Mouse (Mus musculus) liver, embryonic 11.5 days (tissue): Measurements from ENCODE around the gene Tnfrsf21. TPM values are rescaled to one million over a fixed set of nuclear protein-coding genes. Genes with fewer than 3 reads are reported as not detected.

Source experiments
- ATAC-seq: fragments of 200-750 bp; cut with Nextera tagmentation; replicated peaks from 2 replicates; pipeline ENCODE4 v1.8.0; 2017; ENCODE audit warnings: moderate number of reproducible peaks, mild to moderate bottlenecking, moderate TSS enrichment, moderate library complexity; ENCODE audit not compliant: low FRiP score
- DNase-seq: peaks from one replicate; pipeline ENCODE4 v3.0.0-alpha.2; 2017; ENCODE audit warnings: low spot score
- H3K27ac ChIP-seq: fragments of 300-500 bp; sonication (generic); 2 replicates; pipeline ENCODE4 v1.5.1; 2014; ENCODE audit warnings: mild to moderate bottlenecking, low read depth, low read length, control low read depth
- H3K27me3 ChIP-seq: fragments of 300-500 bp; sonication (generic); replicated peaks from 2 replicates; pipeline ENCODE4 v1.6.1; 2014; ENCODE audit warnings: low read length, mixed read lengths; ENCODE audit not compliant: control insufficient read depth, insufficient read depth
- H3K36me3 ChIP-seq: fragments of 300-500 bp; sonication (generic); 2 replicates; pipeline ENCODE4 v1.6.1; 2014; ENCODE audit warnings: mild to moderate bottlenecking, low read length, moderate library complexity, mixed read lengths; ENCODE audit not compliant: control insufficient read depth, insufficient read depth
- H3K4me1 ChIP-seq: fragments of 300-500 bp; sonication (generic); replicated peaks from 2 replicates; pipeline ENCODE4 v1.6.1; 2014; ENCODE audit warnings: low read length, mixed read lengths; ENCODE audit not compliant: control insufficient read depth, insufficient read depth
- H3K4me2 ChIP-seq: fragments of 300-500 bp; sonication (generic); 2 replicates; pipeline ENCODE4 v1.6.1; 2014; ENCODE audit warnings: mild to moderate bottlenecking, control low read depth, moderate library complexity
- H3K4me3 ChIP-seq: fragments of 300-500 bp; sonication (generic); 2 replicates; pipeline ENCODE4 v1.5.1; 2014; ENCODE audit warnings: low read depth, low read length, control low read depth
- H3K9ac ChIP-seq: fragments of 300-500 bp; sonication (generic); 2 replicates; pipeline ENCODE4 v1.6.1; 2014; ENCODE audit warnings: low read depth, low read length, control low read depth
- H3K9me3 ChIP-seq: fragments of 300-500 bp; sonication (generic); 2 replicates; pipeline ENCODE4 v1.6.1; 2016; ENCODE audit warnings: low read length, inconsistent platforms, mixed read lengths; ENCODE audit not compliant: control insufficient read depth
- WGBS: fragments of 180-500 bp; shearing (Covaris S2); extraction: QIAGEN DNeasy Blood & Tissue Kit; methylation state at CpG from one replicate; pipeline ENCODE4 v1.1.7; 2014; 5-methylcytosine and 5-hydroxymethylcytosine counted together
- polyA plus RNA-seq: library from polyadenylated mRNA; unstranded; fragments of >200 nt; fragmentation: Nextera tagmentation; extraction: Ambion mirVana; gene quantifications from 2 replicates; pipeline ENCODE4 v1.2.1, GENCODE M21; 2014

Tnfrsf21 gene
- 30.8 and 36.0 TPM in 2 replicates for polyA plus RNA-seq

GRCm38 (mm10) chr17:43016371-43017331, at the start of gene Tnfrsf21:
TSS of gene Tnfrsf21 (plus strand) at chr17:43016555.
- no peaks in the 10 kb centered on the region for H3K9me3 ChIP-seq
- no peaks in the 10 kb centered on the region for H3K27me3 ChIP-seq
- peak; percentile 87 for DNase-seq
- WGBS, result under 1% methylated on average over 79 of the region's 80 CpGs
- peak within 1 kb of the TSS; percentile 95 for H3K9ac ChIP-seq
- H3K4me2 ChIP-seq, result peak within 1 kb of the TSS; percentile 88
- ATAC-seq, result peak; percentile 91
- H3K27ac ChIP-seq, result peak within 1 kb of the TSS; percentile 71
- H3K4me3 ChIP-seq, result peak within 1 kb of the TSS; percentile 92
- no peaks in the 10 kb centered on the region for H3K4me1 ChIP-seq
- peaks cover 2% of the 10 kb centered on the region; the same call in 1 of the 2 replicates for H3K36me3 ChIP-seq

GRCm38 (mm10) chr17:42968174-42968573, 48.2 kb upstream of the Tnfrsf21 start:
- no peaks in the 10 kb centered on the region for H3K9me3 ChIP-seq
- DNase-seq (no peak), ATAC-seq (no peak)
- WGBS, result 77% methylated on average over 2 of the region's 2 CpGs
- no peak overlapping the region for H3K4me2 ChIP-seq
- no peaks in the 10 kb centered on the region for H3K4me1 ChIP-seq
- H3K9ac ChIP-seq, result no peak overlapping the region
- no peak overlapping the region for H3K4me3 ChIP-seq
- H3K36me3 ChIP-seq, result no peaks in the 10 kb centered on the region
- H3K27me3 ChIP-seq, result no peaks in the 10 kb centered on the region
- H3K27ac ChIP-seq, result no peak overlapping the region

GRCm38 (mm10) chr17:42975312-42975996, 40.9 kb upstream of the Tnfrsf21 start:
- H3K4me1 ChIP-seq, result no peaks in the 10 kb centered on the region
- H3K9ac ChIP-seq, result no peak overlapping the region
- 72% methylated on average over 18 of the region's 18 CpGs for WGBS
- no peak for DNase-seq
- no peak overlapping the region for H3K4me2 ChIP-seq
- no peaks in the 10 kb centered on the region for H3K36me3 ChIP-seq
- no peak for ATAC-seq
- H3K27me3 ChIP-seq, result no peaks in the 10 kb centered on the region
- no peak overlapping the region for H3K4me3 ChIP-seq
- no peaks in the 10 kb centered on the region for H3K9me3 ChIP-seq
- H3K27ac ChIP-seq, result no peak overlapping the region

- Histone ChIP-seq H3K27me3 (no peaks in the 10 kb centered on the region), H3K9me3 (no peaks in the 10 kb centered on the region), H3K36me3 (no peaks in the 10 kb centered on the region), H3K4me2 (no peak overlapping the region), H3K4me3 (no peak overlapping the region), H3K4me1 (no peaks in the 10 kb centered on the region), H3K27ac (no peak overlapping the region), H3K9ac (no peak overlapping the region)
- 56% methylated on average over 7 of the region's 7 CpGs for WGBS
- ATAC-seq, result no peak
- no peak for DNase-seq
Observed at GRCm38 (mm10) chr17:42977766-42978165, 38.6 kb upstream of the Tnfrsf21 start.

- DNase-seq, result no peak
- Histone ChIP-seq H3K27ac (no peak overlapping the region), H3K36me3 (no peaks in the 10 kb centered on the region), H3K27me3 (no peaks in the 10 kb centered on the region), H3K4me2 (no peak overlapping the region), H3K9me3 (no peaks in the 10 kb centered on the region), H3K4me1 (no peaks in the 10 kb centered on the region), H3K4me3 (no peak overlapping the region), H3K9ac (no peak overlapping the region)
- ATAC-seq, result no peak
- 75% methylated on average over 4 of the region's 4 CpGs for WGBS
Observed at GRCm38 (mm10) chr17:42978345-42978744, 38.0 kb upstream of the Tnfrsf21 start.

- no peak for ATAC-seq
- H3K36me3 ChIP-seq, result no peaks in the 10 kb centered on the region
- H3K4me2 ChIP-seq, result no peak overlapping the region
- no peak overlapping the region for H3K4me3 ChIP-seq
- no peak for DNase-seq
- no peaks in the 10 kb centered on the region for H3K9me3 ChIP-seq
- H3K27ac ChIP-seq, result no peak overlapping the region
- H3K9ac ChIP-seq, result no peak overlapping the region
- WGBS, result 67% methylated on average over 3 of the region's 3 CpGs
- no peaks in the 10 kb centered on the region for H3K27me3 ChIP-seq
- H3K4me1 ChIP-seq, result no peaks in the 10 kb centered on the region
Observed at GRCm38 (mm10) chr17:42981806-42982205, 34.5 kb upstream of the Tnfrsf21 start.

- H3K9me3 ChIP-seq, result no peaks in the 10 kb centered on the region
- H3K27ac ChIP-seq, result no peak overlapping the region
- no peaks in the 10 kb centered on the region for H3K4me1 ChIP-seq
- ATAC-seq, result no peak
- no peak for DNase-seq
- no peak overlapping the region for H3K4me2 ChIP-seq
- no peak overlapping the region for H3K4me3 ChIP-seq
- H3K27me3 ChIP-seq, result no peaks in the 10 kb centered on the region
- H3K9ac ChIP-seq, result no peak overlapping the region
- H3K36me3 ChIP-seq, result no peaks in the 10 kb centered on the region
- 64% methylated on average over 4 of the region's 4 CpGs for WGBS
Observed at GRCm38 (mm10) chr17:42982568-42982967, 33.8 kb upstream of the Tnfrsf21 start.

GRCm38 (mm10) chr17:42985837-42986589, 30.3 kb upstream of the Tnfrsf21 start:
- Histone ChIP-seq H3K9me3 (no peaks in the 10 kb centered on the region), H3K4me3 (no peak overlapping the region), H3K27me3 (no peaks in the 10 kb centered on the region), H3K36me3 (no peaks in the 10 kb centered on the region), H3K9ac (no peak overlapping the region), H3K27ac (no peak overlapping the region), H3K4me1 (no peaks in the 10 kb centered on the region), H3K4me2 (no peak overlapping the region)
- ATAC-seq (no peak), DNase-seq (no peak)
- 53% methylated on average over 9 of the region's 9 CpGs for WGBS
